Mouse (Mus musculus) layer of hippocampus, postnatal 25 days (tissue): ENCODE measurements around the gene Whrn. TPM values are rescaled to one million over a fixed set of nuclear protein-coding genes. Genes with fewer than 3 reads are reported as not detected.

ENCODE experiments used
- DNase-seq, 2 experiments: peaks; one replicate each; pipeline ENCODE4 v3.0.0; 2022; ENCODE audit warnings: mixed read lengths in 2 of 2, low spot score in 1 of 2; ENCODE audit errors: extremely low spot score in 1 of 2
- total RNA-seq, 2 experiments: library from RNA; stranded (reverse); gene quantifications; 2 replicates each; pipeline ENCODE4 v1.2.3; 2021

Whrn gene
- total RNA-seq, 2 experiments from 2014 or later: 17.7 to 27.3 TPM

- no peak for DNase-seq
Measured at GRCm38 (mm10) chr4:63494967-63495914, 550 bp downstream of the Whrn start.

- DNase-seq: peak in 1 of 2 experiments; percentile 25
Measured at GRCm38 (mm10) chr4:63494401-63494966, 1.3 kb downstream of the Whrn start.

GRCm38 (mm10) chr4:63493351-63494121 lies 2.3 kb downstream of the Whrn start:
- peak in 1 of 2 experiments; percentile 13 for DNase-seq

DNA sequence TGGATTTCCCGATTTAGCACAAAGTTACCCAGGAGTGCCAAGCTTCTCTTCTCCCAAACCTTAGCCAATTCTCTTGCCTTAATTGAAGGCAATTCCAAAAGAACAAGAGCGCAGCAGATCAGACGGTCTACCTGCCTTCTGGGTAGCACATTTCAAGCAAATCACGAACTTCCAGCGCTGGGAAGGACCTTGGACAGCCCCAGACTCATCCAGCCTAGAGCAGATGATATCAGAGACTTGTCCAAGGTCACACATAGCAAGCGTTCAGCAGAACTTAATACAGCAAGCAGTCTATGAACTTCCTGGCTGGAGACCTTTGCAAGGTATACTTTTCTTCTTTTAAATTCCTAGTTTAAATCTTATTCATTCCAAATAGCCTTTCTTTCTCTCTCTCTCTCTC lies 4.3 kb downstream of the Whrn start:
- no peak for DNase-seq

DNA sequence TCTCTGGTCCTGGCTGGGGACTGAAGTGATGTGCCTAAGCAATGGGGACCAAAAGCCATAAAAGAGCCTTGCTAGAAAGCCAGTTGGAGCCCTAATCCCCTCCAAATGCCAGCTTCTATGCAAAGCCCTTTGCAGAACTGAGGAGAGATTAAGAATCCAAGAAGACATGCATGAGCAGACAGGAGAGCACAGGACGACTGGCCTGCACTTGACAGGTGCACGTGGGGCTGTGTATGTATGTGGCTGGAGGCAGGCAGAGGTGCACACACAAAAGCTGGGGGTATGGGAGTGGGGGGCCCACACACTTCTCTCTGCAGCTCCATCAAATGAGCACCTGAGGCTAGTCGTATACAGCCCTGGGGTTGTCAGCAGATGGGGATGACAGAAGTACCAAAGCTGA lies 5.6 kb downstream of the Whrn start:
- no peak for DNase-seq

- no peak for DNase-seq
Measured at GRCm38 (mm10) chr4:63489676-63490075, 6.1 kb downstream of the Whrn start.

DNA sequence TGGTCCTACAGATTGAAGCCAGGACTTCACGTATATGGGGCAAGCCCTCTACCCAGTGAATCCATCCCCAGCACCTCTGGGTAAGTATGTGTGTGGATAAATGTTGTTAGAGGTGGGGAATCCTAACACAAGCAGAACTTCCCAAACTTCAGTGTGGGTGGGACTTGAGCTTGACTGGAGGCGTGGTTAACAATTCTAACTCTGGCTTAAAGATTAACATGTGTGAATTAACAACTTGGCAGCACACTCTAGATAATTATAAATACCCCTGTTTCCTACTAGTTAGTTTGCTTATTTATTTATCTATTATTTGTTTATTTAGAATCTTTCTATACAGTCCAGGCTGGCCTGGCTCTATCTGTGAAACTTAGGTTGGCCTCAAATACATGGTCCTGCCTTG lies 7.9 kb downstream of the Whrn start:
- no peak for DNase-seq

DNA sequence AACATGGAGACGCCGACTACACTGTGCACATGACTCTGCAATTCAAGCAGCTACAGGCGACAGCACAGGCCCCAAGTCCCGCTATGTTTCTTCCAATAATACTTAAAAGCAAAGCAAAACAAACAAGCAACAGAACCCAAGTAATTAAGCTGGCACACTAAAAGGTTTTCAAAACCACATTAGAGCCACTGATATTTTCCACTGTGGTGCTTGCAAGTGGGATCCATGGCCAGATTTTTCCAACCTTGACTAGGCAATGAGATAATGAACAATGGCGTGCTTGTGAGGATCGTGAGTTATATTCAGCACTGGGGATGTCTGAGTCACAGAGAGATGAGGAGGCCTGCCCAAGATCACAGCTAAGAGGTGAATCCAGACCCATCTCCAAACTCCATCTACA lies 8.5 kb downstream of the Whrn start:
- DNase-seq: no peak

DNA sequence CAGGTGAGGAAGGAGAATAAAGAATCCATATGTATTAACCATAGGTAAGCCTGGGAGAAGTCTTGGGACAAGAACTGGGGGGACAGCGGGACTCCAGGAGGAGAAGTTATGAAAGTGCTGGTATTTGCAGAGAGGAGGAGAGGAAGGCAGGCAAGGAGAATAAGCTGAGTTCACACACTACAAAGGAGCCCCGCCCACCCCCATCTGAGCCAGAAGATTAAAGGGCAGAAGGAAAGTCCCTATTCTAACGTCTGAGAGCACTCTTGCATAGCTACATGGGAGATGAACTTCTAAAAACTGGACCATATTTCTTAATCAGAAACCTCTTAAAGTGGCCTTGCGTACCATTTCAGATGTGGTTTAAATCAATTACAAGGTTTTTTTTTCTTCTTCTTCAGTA lies 9.3 kb downstream of the Whrn start:
- no peak for DNase-seq

DNA sequence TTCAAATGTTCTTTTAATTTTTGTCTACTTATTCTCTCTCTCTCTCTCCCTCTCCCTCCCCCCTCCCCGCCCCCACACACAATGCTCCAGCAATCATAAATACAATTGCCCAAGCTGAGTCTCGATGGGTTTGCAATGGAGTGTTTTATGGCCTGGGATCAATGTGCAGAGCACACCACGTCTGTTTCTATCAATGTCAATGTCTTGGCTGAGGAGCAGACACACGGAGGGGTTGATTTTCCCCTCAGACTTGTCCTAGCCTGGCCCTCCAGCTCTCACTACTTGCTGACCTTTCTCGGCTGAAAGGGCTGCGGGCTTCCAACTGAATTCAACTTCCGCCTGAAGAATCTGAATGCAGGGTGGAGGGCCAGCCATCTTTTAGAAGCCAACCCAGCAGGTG lies 12.1 kb downstream of the Whrn start:
- DNase-seq: no peak

GRCm38 (mm10) chr4:63480845-63481167 lies 15.0 kb downstream of the Whrn start:
- DNase-seq: no peak

GRCm38 (mm10) chr4:63480098-63480844 lies 15.5 kb downstream of the Whrn start:
- DNase-seq: peak; percentile 19 to 65

DNA sequence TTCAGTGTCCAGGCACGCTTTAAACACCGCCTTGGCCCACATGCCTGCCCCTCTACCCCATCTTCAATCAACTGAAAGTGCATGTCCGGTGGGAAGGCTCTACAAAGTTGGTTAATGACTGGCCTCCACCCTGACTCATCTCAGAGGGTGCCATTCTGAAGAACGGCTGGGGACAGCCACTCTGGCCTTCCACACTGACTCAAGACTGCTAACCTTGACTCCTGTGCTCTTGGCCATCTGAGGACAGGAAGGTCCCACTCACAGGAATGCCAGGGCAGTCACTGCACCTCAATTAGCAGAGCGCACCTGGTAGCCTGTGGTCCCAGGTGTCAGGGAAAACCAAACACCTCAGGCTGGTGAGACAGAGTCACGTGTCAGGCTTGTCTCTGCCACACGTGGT lies 17.8 kb downstream of the Whrn start:
- DNase-seq: no peak

GRCm38 (mm10) chr4:63476891-63477290 lies 18.9 kb downstream of the Whrn start:
- DNase-seq: no peak

- no peak for DNase-seq
Measured at GRCm38 (mm10) chr4:63475208-63475607, 20.6 kb downstream of the Whrn start.

DNA sequence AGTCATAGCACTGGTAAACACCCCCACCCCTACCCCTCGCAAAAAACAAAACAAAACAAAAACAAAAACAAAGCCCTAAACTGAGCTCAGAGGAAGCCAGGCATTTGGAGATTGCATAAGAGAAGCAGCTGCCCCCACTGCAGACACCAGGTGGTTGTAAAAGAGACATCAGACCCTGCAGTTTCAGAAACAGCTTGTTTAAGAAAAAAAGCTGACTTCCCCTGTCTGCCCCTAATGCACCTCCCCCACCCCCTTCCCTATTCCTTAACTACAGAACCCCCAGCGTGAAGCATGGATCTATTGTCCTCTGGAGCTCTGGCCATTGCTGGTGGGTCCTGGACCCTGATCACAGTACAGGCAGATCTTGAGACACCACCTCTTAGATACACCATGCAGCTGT lies 21.4 kb downstream of the Whrn start:
- no peak for DNase-seq

DNA sequence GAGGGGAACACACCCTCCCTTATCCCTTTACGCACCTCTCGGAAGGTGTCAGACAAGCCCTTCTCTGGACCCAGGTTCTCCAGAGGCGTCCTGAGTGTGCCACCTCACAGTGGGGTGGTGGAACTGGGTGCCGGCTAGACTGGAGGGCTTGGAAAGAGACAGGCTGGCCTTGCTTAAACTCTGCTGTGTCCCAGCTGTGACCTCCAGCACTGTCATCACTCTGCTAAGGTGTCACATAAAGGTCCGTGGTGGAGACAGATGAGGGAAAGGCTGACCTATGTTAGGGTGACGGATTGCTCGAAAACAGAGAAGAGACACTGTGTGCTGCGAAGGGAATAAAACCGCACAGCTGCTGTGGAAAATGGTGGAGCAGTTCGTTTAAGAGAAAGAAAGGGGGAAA lies 28.5 kb downstream of the Whrn start:
- DNase-seq: no peak

GRCm38 (mm10) chr4:63466192-63466591 lies 29.6 kb downstream of the Whrn start:
- DNase-seq: no peak

DNA sequence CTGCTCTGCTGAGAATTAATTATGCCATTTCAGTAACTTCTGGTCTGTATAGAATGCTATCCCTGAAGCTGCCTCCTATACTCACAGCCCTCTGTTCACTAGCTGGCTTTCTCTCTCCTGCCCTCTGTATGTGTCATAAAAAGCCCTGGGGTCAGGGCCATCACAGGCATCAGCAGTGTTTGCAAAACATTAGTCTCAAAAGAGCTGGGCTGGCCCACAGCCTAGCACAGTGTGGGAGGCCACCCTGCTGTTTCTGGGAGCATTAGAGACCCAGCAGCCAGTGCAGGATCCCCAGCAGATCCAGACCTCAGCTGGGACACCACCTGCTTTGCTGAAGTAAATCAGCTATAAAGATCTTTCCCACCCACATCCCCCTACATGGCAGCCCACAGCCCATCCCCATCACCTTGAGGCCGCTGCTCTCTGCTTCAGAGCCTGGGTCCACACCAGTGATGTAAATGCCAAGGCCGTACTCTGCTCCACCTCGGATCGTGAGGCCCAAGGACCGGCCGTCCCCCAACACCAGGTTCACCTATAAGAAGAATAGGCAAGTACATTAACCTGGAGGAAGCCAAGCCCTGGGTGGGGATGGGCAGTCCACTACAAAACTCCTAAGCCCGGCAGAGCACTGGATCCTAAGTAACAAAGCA lies 34.8 kb downstream of the Whrn start:
- DNase-seq: no peak

GRCm38 (mm10) chr4:63459141-63459789 lies 36.5 kb downstream of the Whrn start:
- DNase-seq: peak in 1 of 2 experiments; percentile 19
